Mouse (Mus musculus) adrenal gland, postnatal 4 days (tissue): ENCODE measurements around the gene Chd3. TPM values are rescaled to one million over a fixed set of nuclear protein-coding genes. Genes with fewer than 3 reads are reported as not detected.
A peak's percentile ranks its signal among the peaks of the same experiment; 100 is the strongest.
"Not testable (repeated sequence)": the region's sequence is repeated elsewhere in the genome, so short reads cannot be mapped to it uniquely, and the experiment has no call there.

Experiments
- DNase-seq, 2 experiments: peaks; one replicate each; pipeline ENCODE4 v3.0.0; 2021 to 2022; ENCODE audit warnings: low spot score in 2 of 2, mixed read lengths in 2 of 2
- total RNA-seq, 2 experiments: library from RNA; stranded (reverse); gene quantifications; 2 replicates each; pipeline ENCODE4 v1.2.3; 2021

Gene Chd3
- total RNA-seq, 2 experiments from 2014 or later, result 164 to 190 TPM

- peak in 1 of 2 experiments; percentile 58 for DNase-seq
Measured at GRCm38 (mm10) chr11:69325628-69326407, 43.4 kb downstream of the Chd3 start, which contains the start of gene Kcnab3. Gene Kcnab3 (plus strand): TSS chr11:69326258.

DNA sequence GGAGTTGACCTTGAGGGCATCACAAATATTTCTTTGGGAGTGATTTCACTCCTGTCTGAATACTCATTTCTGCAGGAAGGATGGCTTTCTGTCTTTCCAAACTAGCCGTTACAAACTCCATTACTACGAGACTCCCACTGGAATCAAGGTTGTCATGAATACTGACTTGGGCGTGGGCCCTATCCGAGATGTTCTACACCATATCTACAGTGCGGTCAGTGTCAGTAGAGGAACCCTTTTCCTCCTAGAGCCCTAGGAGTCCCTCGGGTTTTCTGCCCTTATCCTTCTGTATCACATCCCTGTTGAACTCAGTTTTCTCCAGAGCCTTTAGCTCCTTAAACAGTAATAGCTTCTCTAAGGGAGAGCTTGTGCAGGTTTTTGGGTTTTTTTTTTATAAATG is 44.5 kb downstream of the Chd3 start:
- no peak for DNase-seq

- DNase-seq, result peak; percentile 97
Measured at GRCm38 (mm10) chr11:69323667-69324111, 45.5 kb downstream of the Chd3 start, which contains the start of the genes Cntrob and Trappc1. Gene Cntrob (minus strand): TSS chr11:69323775. Gene Trappc1 (plus strand): TSS chr11:69323980.

- no peak for DNase-seq
Measured at GRCm38 (mm10) chr11:69322693-69323471, 46.3 kb downstream of the Chd3 start.

DNA sequence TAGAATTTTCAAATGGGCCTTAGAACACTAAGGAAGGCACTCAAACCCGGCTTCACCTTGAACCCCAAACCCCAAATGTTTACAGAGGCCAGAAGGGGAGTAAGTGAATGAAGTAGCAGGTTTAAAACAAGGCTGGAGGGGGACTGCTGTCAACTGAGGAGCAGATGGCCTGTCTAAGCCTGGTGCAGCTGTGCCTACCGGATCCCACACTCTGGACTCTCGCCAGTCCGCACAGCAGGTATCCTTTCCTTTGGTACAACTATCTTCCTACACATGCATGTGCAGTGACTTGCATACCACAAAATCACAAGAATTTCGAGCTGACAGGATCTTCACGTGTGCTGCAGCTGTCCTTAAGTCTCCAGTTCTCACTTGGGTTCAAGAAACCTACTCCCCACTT is 47.2 kb downstream of the Chd3 start:
- DNase-seq, result no peak

DNA sequence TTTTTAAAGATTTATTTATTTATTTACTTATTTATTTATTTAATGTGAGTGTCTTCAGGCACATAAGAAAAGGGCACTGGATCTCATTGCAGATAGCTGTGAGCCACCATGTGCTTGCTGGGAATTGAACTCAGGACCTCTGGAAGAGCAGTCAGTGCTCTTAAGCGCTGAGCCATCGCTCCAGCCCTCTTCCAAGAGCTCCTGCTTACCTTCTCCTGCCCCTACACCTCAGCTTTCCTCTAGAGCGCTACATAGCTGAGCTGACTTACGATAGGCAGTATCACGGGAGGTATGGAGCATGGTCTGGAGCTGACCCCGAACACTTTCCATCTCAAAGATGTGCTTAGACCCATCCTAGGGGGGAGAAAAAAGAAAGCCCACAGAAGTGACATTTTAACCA is 47.6 kb downstream of the Chd3 start:
- DNase-seq, result no peak

- not testable (repeated sequence) for DNase-seq
Measured at GRCm38 (mm10) chr11:69318000-69318399, 51.2 kb downstream of the Chd3 start.

- DNase-seq, result no peak
Measured at GRCm38 (mm10) chr11:69316361-69316760, 52.8 kb downstream of the Chd3 start.

- no peak for DNase-seq
Measured at GRCm38 (mm10) chr11:69311266-69311665, 57.9 kb downstream of the Chd3 start.

- no peak for DNase-seq
Measured at GRCm38 (mm10) chr11:69306039-69306438, 63.2 kb downstream of the Chd3 start.

DNA sequence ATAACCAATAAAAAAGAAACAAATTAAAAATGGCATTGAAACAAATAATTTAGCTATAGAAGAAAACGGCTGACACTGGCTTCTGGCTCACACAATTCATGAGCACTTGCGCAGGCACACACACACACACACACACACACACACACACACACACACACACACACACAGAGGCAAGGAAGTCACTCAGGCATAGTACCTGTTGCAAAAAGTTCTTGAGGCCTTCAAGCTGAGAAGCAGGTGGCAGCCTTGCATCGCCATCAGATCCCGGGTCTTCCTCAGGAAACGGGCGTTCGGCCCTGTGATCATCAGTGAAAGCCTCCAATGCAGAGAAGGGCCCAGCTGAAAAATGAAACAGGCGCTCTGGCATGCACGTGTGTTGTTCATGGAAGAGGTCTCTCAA is 63.9 kb downstream of the Chd3 start:
- no peak for DNase-seq

GRCm38 (mm10) chr11:69302817-69303216 is 66.4 kb downstream of the Chd3 start:
- no peak for DNase-seq

GRCm38 (mm10) chr11:69298231-69298630 is 71.0 kb downstream of the Chd3 start:
- no peak for DNase-seq

DNA sequence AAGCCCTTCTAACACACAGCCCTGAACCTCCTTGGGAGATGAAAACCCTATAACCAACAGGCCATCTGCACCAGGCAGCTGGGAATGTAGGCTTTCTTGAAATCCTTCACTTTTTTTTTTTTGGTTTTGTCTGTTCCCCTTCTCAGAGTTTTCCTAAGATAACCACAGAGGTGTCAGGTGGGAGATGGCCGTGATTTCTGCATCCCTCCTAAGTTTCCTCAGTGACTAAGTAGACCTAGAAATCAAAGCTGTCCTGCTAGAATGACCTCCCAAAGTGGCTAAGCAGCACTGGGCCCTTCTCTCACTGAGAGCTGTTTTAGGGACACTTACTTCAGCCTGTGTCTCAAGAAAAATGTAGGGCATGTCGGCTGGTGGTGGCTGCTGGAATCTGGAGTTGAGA is 71.4 kb downstream of the Chd3 start:
- DNase-seq, result no peak

DNA sequence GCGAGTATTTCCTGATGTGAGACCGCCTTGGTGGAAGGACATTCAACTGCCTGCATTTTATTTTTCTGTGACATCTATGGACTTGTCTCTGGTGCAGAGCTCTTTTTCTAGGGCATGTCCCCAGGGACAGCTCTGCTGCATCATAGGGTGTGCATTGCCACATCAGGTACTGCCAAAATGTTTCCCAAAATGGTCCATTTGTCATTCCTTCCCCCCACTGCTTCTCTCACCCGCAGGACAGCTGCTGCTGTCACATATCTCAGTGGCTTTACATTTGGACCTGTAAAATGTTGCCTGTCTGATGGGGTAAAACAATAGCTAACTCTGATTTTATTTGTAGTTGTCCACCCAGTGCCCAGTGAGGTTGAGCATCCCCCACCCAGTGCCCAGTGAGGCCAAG is 73.9 kb downstream of the Chd3 start:
- DNase-seq, result no peak

Other genes starting within 250 kb of the Chd3 start
- gene Hes7, start 249.0 kb downstream of the Chd3 start, total RNA-seq, result under 1 TPM; 0.51 to 0.59 TPM
- 1 to 10 TPM; 1.3 to 1.4 TPM for gene 9130213A22Rik, start 246.8 kb downstream of the Chd3 start, total RNA-seq
- gene Aloxe3, start 243.5 kb downstream of the Chd3 start, total RNA-seq, result under 1 TPM; 0.67 to 0.73 TPM
- not detected for gene Alox12b, start 212.4 kb downstream of the Chd3 start, total RNA-seq
- under 1 TPM in 1 of 2 experiments, not detected in 1; 0.08 TPM for gene Alox8, start 171.6 kb downstream of the Chd3 start, total RNA-seq
- not detected for gene Gucy2e, start 132.4 kb downstream of the Chd3 start, total RNA-seq
- gene Cntrob, start 45.6 kb downstream of the Chd3 start, total RNA-seq, result 10 to 100 TPM; 17.4 to 17.8 TPM
- 10 to 100 TPM; 80.3 to 82.5 TPM for gene Trappc1, start 45.4 kb downstream of the Chd3 start, total RNA-seq
- gene Kcnab3, start 43.1 kb downstream of the Chd3 start, total RNA-seq, result 10 to 100 TPM in 1 of 2 experiments, 1 to 10 TPM in 1; 9.7 to 10.4 TPM
- 10 to 100 TPM in 1 of 2 experiments, 1 to 10 TPM in 1; 9.4 to 10.6 TPM for gene Rnf227, start 28.9 kb downstream of the Chd3 start, total RNA-seq
- gene Naa38, start 26.1 kb upstream of the Chd3 start, total RNA-seq, result 100 to 1,000 TPM; 118 to 129 TPM
- gene Cyb5d1, start 26.2 kb upstream of the Chd3 start, total RNA-seq, result 10 to 100 TPM; 42.0 to 44.3 TPM
- 10 to 100 TPM; 23.4 to 27.2 TPM for gene Tmem88, start 28.8 kb upstream of the Chd3 start, total RNA-seq
- gene Kdm6b, start 44.3 kb upstream of the Chd3 start, total RNA-seq, result 10 to 100 TPM; 48.7 to 52.5 TPM
- gene Dnah2, start 179.7 kb upstream of the Chd3 start, total RNA-seq, result 1 to 10 TPM; 1.1 to 1.7 TPM
- 1 to 10 TPM; 9.4 to 9.6 TPM for gene Efnb3, start 190.8 kb upstream of the Chd3 start, total RNA-seq
- 10 to 100 TPM; 13.0 to 13.1 TPM for gene Wrap53, start 210.8 kb upstream of the Chd3 start, total RNA-seq
- 100 to 1,000 TPM in 1 of 2 experiments, 10 to 100 TPM in 1; 92.4 to 101 TPM for gene Trp53, start 211.0 kb upstream of the Chd3 start, total RNA-seq
- 10 to 100 TPM; 74.6 to 83.4 TPM for gene Atp1b2, start 236.5 kb upstream of the Chd3 start, total RNA-seq
- under 1 TPM in 1 of 2 experiments, not detected in 1; 0.59 TPM for gene Shbg, start 248.5 kb upstream of the Chd3 start, total RNA-seq